ENCODE assay signal across 7 mouse cellular contexts in genomic region chr14:79425979-79426729, GRCm38 (mm10). TPM values are rescaled to one million over a fixed set of nuclear protein-coding genes. Genes with fewer than 3 reads are reported as not detected.
A peak's percentile ranks its signal among the peaks of the same experiment; 100 is the strongest.
DNase-seq lines count a peak whose midpoint lies in the region; ATAC-seq and TF ChIP-seq lines count a peak whose summit lies in the region.

Kbtbd7 (plus strand) TSS chr14:79426511.

- no peak for TF ChIP-seq CTCF in spleen, adult 2 months (IDR thresholded peaks at IDR 0.05; ENCODE audit: extremely low read depth, insufficient read depth, insufficient read length, insufficient replicate concordance)

- under 1% methylated on average over 33 of the region's 44 CpGs for WGBS in embryonic facial prominence, embryonic 12.5 days
- under 1% methylated on average over 44 of the region's 44 CpGs for WGBS in limb, embryonic 11.5 days
- under 1% methylated on average over 34 of the region's 44 CpGs for WGBS in midbrain, embryonic 15.5 days
- under 1% methylated on average over 44 of the region's 44 CpGs for WGBS in spleen, adult 2 months

- H3K4me2 ChIP-seq in embryonic facial prominence, embryonic 12.5 days (replicated peaks): peak within 1 kb of the TSS; percentile 43
- peak within 1 kb of the TSS; percentile 48 for H3K4me2 ChIP-seq in limb, embryonic 11.5 days (ENCODE audit: low read depth, severe bottlenecking)
- H3K4me2 ChIP-seq in midbrain, embryonic 15.5 days: peak within 1 kb of the TSS; percentile 51

- peak within 1 kb of the TSS; percentile 84 for H3K27ac ChIP-seq in embryonic facial prominence, embryonic 12.5 days
- 0 out of 2 replicates have a peak within 1 kb of the TSS, but pooled peaks have one; percentile 30 for H3K27ac ChIP-seq in limb, embryonic 11.5 days (replicated peaks; ENCODE audit: low read depth, low read length)
- peak within 1 kb of the TSS; percentile 89 for H3K27ac ChIP-seq in midbrain, embryonic 15.5 days
- H3K27ac ChIP-seq in spleen, adult 2 months (ENCODE audit: insufficient read depth, low read length): peak within 1 kb of the TSS; percentile 79

- peak; percentile 98 for ATAC-seq in embryonic facial prominence, embryonic 12.5 days (ENCODE audit: insufficient number of reproducible peaks, insufficient read depth, low FRiP score, low TSS enrichment)
- ATAC-seq in limb, embryonic 11.5 days (ENCODE audit: insufficient number of reproducible peaks, low FRiP score, low TSS enrichment, low read depth): peak; percentile 96
- peak; percentile 98 for ATAC-seq in midbrain, embryonic 15.5 days (replicated peaks)

- H3K36me3 ChIP-seq in embryonic facial prominence, embryonic 12.5 days: peaks cover 12% of the 10 kb centered on the region
- peaks cover 7% of the 10 kb centered on the region for H3K36me3 ChIP-seq in limb, embryonic 11.5 days (ENCODE audit: control insufficient read depth, insufficient read depth, low read length)
- peaks cover 11% of the 10 kb centered on the region; the same call in 1 of the 2 replicates for H3K36me3 ChIP-seq in midbrain, embryonic 15.5 days (replicated peaks)
- no peaks in the 10 kb centered on the region for H3K36me3 ChIP-seq in spleen, adult 2 months (ENCODE audit: control insufficient read depth, insufficient read depth, low read length)

- peaks cover 14% of the 10 kb centered on the region; the same call in 1 of the 2 replicates for H3K9me3 ChIP-seq in embryonic facial prominence, embryonic 12.5 days
- H3K9me3 ChIP-seq in limb, embryonic 11.5 days (ENCODE audit: control insufficient read depth, low read length): peaks cover 4% of the 10 kb centered on the region; the same call in 1 of the 2 replicates
- H3K9me3 ChIP-seq in midbrain, embryonic 15.5 days: no peaks in the 10 kb centered on the region

- H3K9ac ChIP-seq in embryonic facial prominence, embryonic 12.5 days: peak within 1 kb of the TSS; percentile 56
- peak within 1 kb of the TSS; percentile 72 for H3K9ac ChIP-seq in limb, embryonic 11.5 days (ENCODE audit: low read length)
- peak within 1 kb of the TSS; percentile 63 for H3K9ac ChIP-seq in midbrain, embryonic 15.5 days

- H3K27me3 ChIP-seq in embryonic facial prominence, embryonic 12.5 days: no peaks in the 10 kb centered on the region
- H3K27me3 ChIP-seq in limb, embryonic 11.5 days (ENCODE audit: control insufficient read depth, insufficient read depth, low read length): no peaks in the 10 kb centered on the region
- H3K27me3 ChIP-seq in midbrain, embryonic 15.5 days (replicated peaks): no peaks in the 10 kb centered on the region
- H3K27me3 ChIP-seq in spleen, adult 2 months (ENCODE audit: control insufficient read depth, insufficient read depth, low read length): no peaks in the 10 kb centered on the region

- peak; percentile 90 for DNase-seq in adrenal gland, postnatal 25 days
- DNase-seq in heart, adult 11 months: peak; percentile 100
- DNase-seq in kidney, adult 18-20 months: peak; percentile 93
- peak; percentile 93 for DNase-seq in limb, embryonic 11.5 days (ENCODE audit: low spot score)
- DNase-seq in spleen, adult 2 months (ENCODE audit: low read depth in 1 of 2, low spot score in 2 of 2): peak; percentile 92 to 95

- no peaks in the 10 kb centered on the region for H3K4me1 ChIP-seq in embryonic facial prominence, embryonic 12.5 days
- H3K4me1 ChIP-seq in limb, embryonic 11.5 days (ENCODE audit: control insufficient read depth, insufficient read depth, low read length): no peaks in the 10 kb centered on the region
- 0 out of 2 replicates have a peak, but pooled peaks cover 3% of the 10 kb centered on the region for H3K4me1 ChIP-seq in midbrain, embryonic 15.5 days
- peaks cover 7% of the 10 kb centered on the region for H3K4me1 ChIP-seq in spleen, adult 2 months (ENCODE audit: control insufficient read depth, insufficient read depth, insufficient read length)

- peak; percentile 63 for TF ChIP-seq POLR2A in spleen, adult 2 months (IDR thresholded peaks at IDR 0.05; ENCODE audit: low read depth, low read length)

- peak within 1 kb of the TSS; percentile 50 for H3K4me3 ChIP-seq in embryonic facial prominence, embryonic 12.5 days
- peak within 1 kb of the TSS; percentile 42 for H3K4me3 ChIP-seq in limb, embryonic 11.5 days (ENCODE audit: low read depth, low read length)
- peak within 1 kb of the TSS; percentile 59 for H3K4me3 ChIP-seq in midbrain, embryonic 15.5 days
- peak within 1 kb of the TSS; percentile 62 for H3K4me3 ChIP-seq in spleen, adult 2 months (ENCODE audit: extremely low read depth, insufficient read depth, insufficient read length)

RNA-seq across cellular contexts. Expression of gene Kbtbd7, which starts in this region (rescaled TPM):
- 10.0 and 10.8 TPM in 2 replicates for total RNA-seq in adrenal gland, postnatal 25 days (2021)
- 21.0 and 21.2 TPM in 2 replicates for polyA plus RNA-seq in embryonic facial prominence, embryonic 12.5 days (2016; fragmentation: Nextera tagmentation; extraction: Ambion mirVana)
- polyA plus RNA-seq in limb, embryonic 11.5 days (2014; fragmentation: Nextera tagmentation; extraction: Ambion mirVana): 18.7 and 20.8 TPM in 2 replicates
- polyA plus RNA-seq in midbrain, embryonic 15.5 days (2015; fragmentation: Nextera tagmentation; extraction: Ambion mirVana): 21.3 and 22.6 TPM in 2 replicates
- polyA plus RNA-seq in spleen, adult 2 months (2012; rRNA removed): 4.2 and 6.0 TPM in 2 replicates

Comparison
In these comparisons a context has a peak if more than half of its experiments do, and no peak if none do; other contexts are left out.
1. Peak in every context shown above with its lines: DNase-seq, ATAC-seq, H3K4me3 ChIP-seq and H3K27ac ChIP-seq.
2. H3K27ac ChIP-seq: peak in every context shown above with its lines; median percentile 89 in midbrain, embryonic 15.5 days; 84 in embryonic facial prominence, embryonic 12.5 days; 79 in spleen, adult 2 months; 30 in limb, embryonic 11.5 days.